Mouse (Mus musculus) lung, embryonic 15.5 days (tissue): Measurements from ENCODE around the gene Atrnl1. TPM values are rescaled to one million over a fixed set of nuclear protein-coding genes. Genes with fewer than 3 reads are reported as not detected.
A peak's percentile ranks its signal among the peaks of the same experiment; 100 is the strongest.
"Not testable (repeated sequence)": the region's sequence is repeated elsewhere in the genome, so short reads cannot be mapped to it uniquely, and the experiment has no call there.

Experiments
- ATAC-seq: fragments of 200-750 bp; cut with Nextera tagmentation; 2 replicates; pipeline ENCODE4 v1.8.0; 2017; ENCODE audit warnings: moderate number of reproducible peaks, borderline replicate concordance; ENCODE audit not compliant: low FRiP score, low TSS enrichment; ENCODE audit errors: extremely low read depth
- H3K27ac ChIP-seq: fragments of 300-500 bp; sonication (generic); 2 replicates; pipeline ENCODE4 v1.5.1; 2015; ENCODE audit warnings: moderate library complexity, mild to moderate bottlenecking, inconsistent platforms
- H3K27me3 ChIP-seq: fragments of 300-500 bp; sonication (generic); 2 replicates; pipeline ENCODE4 v1.6.1; 2015; ENCODE audit warnings: inconsistent platforms
- H3K36me3 ChIP-seq: fragments of 300-500 bp; sonication (generic); 2 replicates; pipeline ENCODE4 v1.6.1; 2015; ENCODE audit warnings: inconsistent platforms
- H3K4me1 ChIP-seq: fragments of 300-500 bp; sonication (generic); 2 replicates; pipeline ENCODE4 v1.6.1; 2015; ENCODE audit warnings: inconsistent platforms
- H3K4me2 ChIP-seq: fragments of 300-500 bp; sonication (generic); 2 replicates; pipeline ENCODE4 v1.6.1; 2015; ENCODE audit warnings: inconsistent platforms, mild to moderate bottlenecking, moderate library complexity
- H3K4me3 ChIP-seq: fragments of 300-500 bp; sonication (generic); 2 replicates; pipeline ENCODE4 v1.5.1; 2015; ENCODE audit warnings: mild to moderate bottlenecking, inconsistent platforms
- H3K9ac ChIP-seq: fragments of 300-500 bp; sonication (generic); 2 replicates; pipeline ENCODE4 v1.6.1; 2015; ENCODE audit warnings: inconsistent platforms
- H3K9me3 ChIP-seq: fragments of 300-500 bp; sonication (generic); 2 replicates; pipeline ENCODE4 v1.6.1; 2016; ENCODE audit warnings: inconsistent platforms
- WGBS: fragments of 180-500 bp; shearing (Covaris S2); methylation state at CpG from one replicate; pipeline ENCODE4 v1.1.7; 2015; 5-methylcytosine and 5-hydroxymethylcytosine counted together
- polyA plus RNA-seq: library from polyadenylated mRNA; unstranded; fragments of >200 nt; fragmentation: Nextera tagmentation; extraction: Ambion mirVana; gene quantifications from 2 replicates; pipeline ENCODE4 v1.2.1, GENCODE M21; 2015

The Atrnl1 gene
- polyA plus RNA-seq, 1 experiment from 2014 or later, result 5.3 TPM

DNA sequence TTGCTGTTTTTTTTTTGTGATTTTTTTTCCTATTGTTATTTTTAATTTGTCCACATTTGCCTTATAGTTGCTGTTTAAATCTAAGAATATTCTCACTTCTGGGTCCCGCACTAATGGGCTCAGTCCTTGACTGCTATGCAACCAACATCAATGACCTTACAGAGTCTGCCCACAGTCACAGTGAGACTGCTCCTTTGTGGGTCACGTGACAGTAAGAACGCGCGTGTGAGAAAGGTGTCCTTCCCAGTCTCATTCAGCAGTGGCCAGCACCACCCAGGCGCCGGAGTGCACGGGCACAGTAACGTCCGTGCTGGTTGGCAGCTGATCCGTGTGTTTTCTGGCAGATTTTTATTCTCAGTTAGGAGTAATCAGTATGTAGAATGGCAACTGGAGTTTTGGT lies 44.7 kb downstream of the Atrnl1 start:
- Histone ChIP-seq H3K27ac (no peak overlapping the region), H3K9ac (no peak overlapping the region), H3K4me3 (no peak overlapping the region), H3K36me3 (peaks cover 25% of the 10 kb centered on the region; the same call in 1 of the 2 replicates), H3K4me2 (no peak overlapping the region), H3K27me3 (no peaks in the 10 kb centered on the region), H3K4me1 (no peaks in the 10 kb centered on the region), H3K9me3 (no peaks in the 10 kb centered on the region)
- no peak for ATAC-seq
- 90% methylated on average over 11 of the region's 11 CpGs for WGBS

GRCm38 (mm10) chr19:57657426-57658087 lies 46.7 kb downstream of the Atrnl1 start:
- Histone ChIP-seq H3K9me3 (no peaks in the 10 kb centered on the region), H3K27me3 (no peaks in the 10 kb centered on the region), H3K4me1 (no peaks in the 10 kb centered on the region), H3K4me2 (no peak overlapping the region), H3K9ac (no peak overlapping the region), H3K36me3 (peaks cover 25% of the 10 kb centered on the region; the same call in 1 of the 2 replicates), H3K27ac (peak overlapping the region; percentile 64), H3K4me3 (no peak overlapping the region)
- WGBS, result 56% methylated on average over 12 of the region's 12 CpGs
- no peak for ATAC-seq

DNA sequence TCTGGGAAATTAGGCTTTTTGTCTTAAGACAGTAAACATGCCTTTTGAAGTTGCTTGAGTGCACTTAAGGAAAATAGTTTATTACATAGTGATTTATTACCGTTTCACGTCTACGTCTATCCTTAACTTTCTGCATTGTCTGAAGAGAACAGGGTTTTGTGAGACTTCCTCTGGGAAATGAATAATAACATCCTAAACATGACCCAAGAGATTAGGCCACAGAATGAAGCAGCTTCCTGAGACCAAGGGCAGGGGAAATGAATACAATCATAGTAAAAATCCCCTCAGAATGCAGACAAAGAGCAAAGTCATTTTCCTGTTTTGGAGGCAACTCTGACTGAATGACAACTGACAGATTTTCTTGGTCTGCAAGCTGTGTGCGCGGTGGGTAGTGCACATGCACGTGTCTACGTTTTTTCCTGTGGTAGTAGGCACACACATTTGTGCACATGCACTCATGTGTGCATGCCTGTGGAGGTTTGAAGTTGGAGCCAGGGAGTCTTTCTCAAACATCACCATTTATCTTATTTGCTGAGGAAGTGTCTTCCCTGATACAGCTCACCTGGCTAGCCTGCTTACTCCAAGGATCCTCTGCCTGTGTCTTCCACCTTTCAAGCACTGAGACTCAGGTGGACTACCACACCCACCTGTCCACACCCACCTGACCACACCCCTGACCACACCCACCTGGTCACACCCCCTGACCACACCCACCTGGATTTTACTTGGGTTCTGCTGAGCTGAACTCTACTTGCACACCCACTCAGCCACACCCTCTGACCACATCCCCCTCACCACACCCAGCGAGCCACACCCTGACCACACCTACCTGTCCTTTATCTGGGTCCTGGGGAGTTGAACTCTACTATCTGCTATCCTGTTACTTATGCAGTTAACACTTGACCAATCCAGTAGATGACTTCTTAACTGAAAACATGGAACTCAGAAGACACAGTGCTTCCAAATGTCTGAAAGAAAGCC lies 47.6 kb downstream of the Atrnl1 start:
- H3K4me1 ChIP-seq, result no peaks in the 10 kb centered on the region
- H3K4me3 ChIP-seq, result no peak overlapping the region
- ATAC-seq, result 0 out of 2 replicates have a peak, but pooled peaks have one; percentile 31
- no peaks in the 10 kb centered on the region for H3K9me3 ChIP-seq
- 72% methylated on average over 8 of the region's 8 CpGs for WGBS
- H3K4me2 ChIP-seq, result no peak overlapping the region
- H3K27ac ChIP-seq, result peak overlapping the region; percentile 80
- H3K36me3 ChIP-seq, result peaks cover 26% of the 10 kb centered on the region; the same call in 1 of the 2 replicates
- no peak overlapping the region for H3K9ac ChIP-seq
- no peaks in the 10 kb centered on the region for H3K27me3 ChIP-seq

- WGBS, result 79% methylated on average over 9 of the region's 9 CpGs
These were observed 56.2 kb downstream of the Atrnl1 start for GRCm38 (mm10) chr19:57667011-57667410.

DNA sequence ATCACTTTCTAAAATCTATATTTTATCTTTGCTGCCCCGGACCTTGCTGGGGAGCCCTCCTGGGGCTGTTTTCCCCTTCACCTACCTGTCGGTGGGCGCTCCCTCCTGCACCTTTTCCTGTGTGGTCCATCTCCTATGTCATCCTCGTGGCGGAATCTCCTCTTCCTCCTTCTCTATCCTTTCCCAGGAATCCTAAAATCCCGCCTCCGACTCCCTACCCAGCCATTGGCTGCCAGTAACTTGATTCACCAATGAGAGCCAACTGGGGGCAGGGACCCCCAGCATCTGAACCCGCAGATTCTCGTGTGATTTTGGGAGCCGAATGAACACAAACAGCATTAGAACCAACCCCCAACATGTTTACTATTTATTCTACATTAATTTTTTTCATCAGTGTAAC lies 57.1 kb downstream of the Atrnl1 start:
- Histone ChIP-seq H3K9ac (no peak overlapping the region), H3K4me3 (no peak overlapping the region), H3K27ac (no peak overlapping the region), H3K4me1 (no peaks in the 10 kb centered on the region), H3K4me2 (no peak overlapping the region), H3K27me3 (no peaks in the 10 kb centered on the region), H3K9me3 (no peaks in the 10 kb centered on the region), H3K36me3 (peaks cover 4% of the 10 kb centered on the region; the same call in 1 of the 2 replicates)
- WGBS, result 88% methylated on average over 10 of the region's 10 CpGs
- ATAC-seq, result no peak

More at GRCm38 (mm10) chr19:57667011-57667410, 56.2 kb downstream of the Atrnl1 start:
- Histone ChIP-seq H3K27me3 (no peaks in the 10 kb centered on the region), H3K36me3 (peaks cover 4% of the 10 kb centered on the region; the same call in 1 of the 2 replicates), H3K9ac (no peak overlapping the region), H3K4me2 (no peak overlapping the region), H3K9me3 (no peaks in the 10 kb centered on the region), H3K4me1 (no peaks in the 10 kb centered on the region), H3K4me3 (no peak overlapping the region), H3K27ac (no peak overlapping the region)
- no peak for ATAC-seq

DNA sequence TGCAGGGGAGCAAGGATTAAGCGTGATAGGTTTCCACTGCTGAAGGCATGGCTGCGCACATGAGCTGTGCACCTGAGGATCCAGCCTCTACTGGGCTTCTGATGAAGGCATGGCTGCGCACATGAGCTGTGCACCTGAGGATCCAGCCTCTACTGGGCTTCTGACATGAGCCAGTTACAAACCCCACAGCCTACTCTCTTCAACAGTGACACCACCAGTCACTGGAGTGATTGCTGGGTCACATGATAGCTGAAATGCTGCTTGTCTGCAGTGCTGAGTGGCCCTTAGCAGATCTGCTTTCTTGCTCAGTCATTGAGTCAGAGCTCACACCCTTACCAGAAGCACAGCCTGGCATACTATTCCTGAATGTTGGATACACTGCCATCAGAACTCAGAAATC lies 68.6 kb downstream of the Atrnl1 start:
- H3K9ac ChIP-seq, result no peak overlapping the region
- no peaks in the 10 kb centered on the region for H3K9me3 ChIP-seq
- no peaks in the 10 kb centered on the region for H3K36me3 ChIP-seq
- H3K4me1 ChIP-seq, result no peaks in the 10 kb centered on the region
- H3K27ac ChIP-seq, result no peak overlapping the region
- no peaks in the 10 kb centered on the region for H3K27me3 ChIP-seq
- H3K4me3 ChIP-seq, result no peak overlapping the region
- H3K4me2 ChIP-seq, result no peak overlapping the region
- WGBS, result 93% methylated on average over 3 of the region's 3 CpGs
- ATAC-seq, result no peak

DNA sequence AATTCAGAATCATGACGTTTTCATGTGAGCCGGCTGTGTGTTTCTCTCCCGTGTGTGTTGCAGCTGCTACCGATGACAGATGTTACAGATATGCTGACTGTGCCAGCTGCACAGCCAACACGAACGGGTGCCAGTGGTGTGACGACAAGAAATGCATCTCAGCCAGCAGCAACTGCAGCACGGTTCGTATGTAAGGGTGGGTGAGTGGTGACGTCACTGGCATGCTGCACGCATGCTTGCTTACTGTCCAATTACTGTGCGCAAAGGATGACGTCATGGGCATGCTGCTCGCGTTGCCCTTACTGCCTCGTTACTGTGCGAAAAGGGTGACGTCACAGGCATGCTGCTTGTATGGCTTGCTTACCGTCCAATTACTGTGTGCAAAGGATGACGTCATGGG lies 75.8 kb downstream of the Atrnl1 start:
- Histone ChIP-seq H3K36me3 (peaks cover 8% of the 10 kb centered on the region; the same call in 1 of the 2 replicates), H3K4me2 (no peak overlapping the region), H3K4me1 (no peaks in the 10 kb centered on the region), H3K9me3 (no peaks in the 10 kb centered on the region), H3K27ac (no peak overlapping the region), H3K9ac (no peak overlapping the region), H3K4me3 (no peak overlapping the region), H3K27me3 (no peaks in the 10 kb centered on the region)
- ATAC-seq, result no peak
- 76% methylated on average over 20 of the region's 20 CpGs for WGBS

DNA sequence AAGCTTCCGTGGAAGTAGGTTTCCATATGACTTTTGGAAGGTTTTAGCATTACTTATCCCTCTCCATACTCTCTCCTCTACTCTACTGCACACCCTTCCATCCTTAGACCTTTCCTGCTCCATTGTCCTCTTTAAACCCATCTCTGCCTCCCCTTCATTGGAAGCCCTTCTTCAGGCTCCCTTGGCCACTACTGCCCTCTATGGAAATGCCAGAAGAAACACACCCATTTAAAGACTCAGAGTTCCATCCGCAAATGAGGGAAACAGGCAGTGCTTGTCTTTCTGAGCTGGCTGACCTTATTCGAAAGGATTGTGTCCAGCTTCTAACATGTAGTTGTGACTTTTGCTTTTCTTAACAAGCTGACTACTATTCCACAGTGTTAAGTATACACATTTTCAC lies 81.7 kb downstream of the Atrnl1 start:
- WGBS, result 76% methylated on average over 3 of the region's 3 CpGs
- Histone ChIP-seq H3K4me2 (no peak overlapping the region), H3K4me1 (no peaks in the 10 kb centered on the region)

DNA sequence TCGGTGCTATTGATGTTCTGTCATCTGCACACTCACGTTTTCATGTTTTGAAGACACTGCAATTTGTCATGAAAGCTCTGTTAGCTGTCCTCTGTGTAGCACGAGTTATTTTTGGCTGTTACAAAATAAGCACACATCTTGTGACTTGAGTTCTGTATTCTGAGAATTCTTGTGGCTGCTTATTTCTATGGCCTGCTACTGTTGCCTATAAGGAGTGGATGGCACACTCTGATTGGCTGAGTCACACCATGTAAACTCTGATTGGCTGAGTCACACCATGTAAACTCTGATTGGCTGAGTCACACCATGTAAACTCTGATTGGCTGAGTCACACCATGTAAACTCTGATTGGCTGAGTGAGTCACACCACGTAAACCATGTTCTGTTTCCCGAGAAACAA lies 85.9 kb downstream of the Atrnl1 start:
- 67% methylated on average over 5 of the region's 5 CpGs for WGBS
- H3K36me3 ChIP-seq, result peaks cover 15% of the 10 kb centered on the region; the same call in 1 of the 2 replicates
- H3K27ac ChIP-seq, H3K4me1 ChIP-seq, H3K9ac ChIP-seq, ATAC-seq, H3K4me2 ChIP-seq, H3K4me3 ChIP-seq, H3K27me3 ChIP-seq, H3K9me3 ChIP-seq: not testable (repeated sequence)

More for the DNA sequence above, 81.7 kb downstream of the Atrnl1 start:
- Histone ChIP-seq H3K36me3 (peaks cover 16% of the 10 kb centered on the region; the same call in 1 of the 2 replicates), H3K27me3 (no peaks in the 10 kb centered on the region), H3K4me3 (no peak overlapping the region), H3K9me3 (no peaks in the 10 kb centered on the region), H3K27ac (no peak overlapping the region), H3K9ac (no peak overlapping the region)
- no peak for ATAC-seq

DNA sequence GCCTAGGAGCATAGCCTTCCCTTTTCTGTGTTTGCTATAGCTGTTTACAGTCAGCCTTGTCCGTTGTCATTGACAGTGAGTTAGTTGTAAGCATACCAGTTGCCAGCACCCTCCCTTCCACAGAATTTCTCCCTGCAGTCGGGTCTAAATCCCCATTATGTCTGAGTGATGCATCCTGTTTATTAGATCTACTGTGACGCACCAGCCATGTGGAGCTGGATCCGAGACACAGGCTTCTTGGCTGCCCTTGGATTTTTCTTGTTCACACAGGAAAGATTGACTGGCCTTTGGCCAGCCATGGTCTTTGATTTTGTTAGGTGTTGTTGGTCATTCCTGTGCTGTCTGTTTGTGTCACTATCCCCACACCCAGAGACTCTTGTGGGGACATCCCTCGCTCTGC lies 102.3 kb downstream of the Atrnl1 start:
- ATAC-seq, result peak; percentile 46; the same call in 1 of the 2 replicates
- 41% methylated on average over 5 of the region's 5 CpGs for WGBS

GRCm38 (mm10) chr19:57724920-57725319 lies 114.1 kb downstream of the Atrnl1 start:
- WGBS, result 81% methylated on average over 6 of the region's 6 CpGs

More for the DNA sequence above, 102.3 kb downstream of the Atrnl1 start:
- Histone ChIP-seq H3K4me2 (no peak overlapping the region), H3K27ac (0 out of 2 replicates have a peak overlapping the region, but pooled peaks have one; percentile 25), H3K9me3 (no peaks in the 10 kb centered on the region), H3K4me1 (no peaks in the 10 kb centered on the region), H3K4me3 (no peak overlapping the region), H3K9ac (no peak overlapping the region), H3K27me3 (no peaks in the 10 kb centered on the region), H3K36me3 (peaks cover 23% of the 10 kb centered on the region; the same call in 1 of the 2 replicates)

More at GRCm38 (mm10) chr19:57724920-57725319, 114.1 kb downstream of the Atrnl1 start:
- Histone ChIP-seq H3K36me3 (peaks cover 4% of the 10 kb centered on the region; the same call in 1 of the 2 replicates), H3K9ac (no peak overlapping the region), H3K4me1 (no peaks in the 10 kb centered on the region), H3K27me3 (no peaks in the 10 kb centered on the region), H3K4me3 (no peak overlapping the region), H3K27ac (no peak overlapping the region), H3K4me2 (no peak overlapping the region), H3K9me3 (no peaks in the 10 kb centered on the region)
- ATAC-seq, result no peak
